Mouse (Mus musculus): ENCODE results near the gene Nebl. TPM values are rescaled to one million over a fixed set of nuclear protein-coding genes. Genes with fewer than 3 reads are reported as not detected.

Nebl gene
- polyA plus RNA-seq, 1 experiment from 2014 or later = 0.64 TPM

GRCm38 (mm10) chr2:17405899-17406531 is 325.2 kb downstream of the Nebl start:
- 59% methylated on average over 4 of the region's 4 CpGs for WGBS

GRCm38 (mm10) chr2:17402511-17402910 is 328.8 kb downstream of the Nebl start:
- Histone ChIP-seq H3K4me1 (ENCODE audit: control insufficient read depth, insufficient read depth, low read length) (no peaks in the 10 kb centered on the region), H3K4me2 (ENCODE audit: low read depth, low read length) (no peak overlapping the region), H3K27ac (ENCODE audit: low read length) (no peak overlapping the region), H3K27me3 (replicated peaks; ENCODE audit: control insufficient read depth, insufficient read depth, low read length) (no peaks in the 10 kb centered on the region), H3K9me3 (ENCODE audit: control insufficient read depth, low read length) (no peaks in the 10 kb centered on the region), H3K4me3 (ENCODE audit: low read length) (no peak overlapping the region), H3K36me3 (ENCODE audit: control insufficient read depth, insufficient read depth, low read length) (no peaks in the 10 kb centered on the region), H3K9ac (ENCODE audit: low read depth, low read length) (no peak overlapping the region)
- WGBS = 61% methylated on average over 4 of the region's 4 CpGs
- ATAC-seq = no peak

More at GRCm38 (mm10) chr2:17405899-17406531, 325.2 kb downstream of the Nebl start:
- no peaks in the 10 kb centered on the region for H3K4me1 ChIP-seq (ENCODE audit: control insufficient read depth, insufficient read depth, low read length)
- H3K27ac ChIP-seq (ENCODE audit: low read length) = no peak overlapping the region
- H3K4me2 ChIP-seq (ENCODE audit: low read depth, low read length) = no peak overlapping the region
- no peak overlapping the region for H3K9ac ChIP-seq (ENCODE audit: low read depth, low read length)
- ATAC-seq = no peak
- no peak overlapping the region for H3K4me3 ChIP-seq (ENCODE audit: low read length)
- no peaks in the 10 kb centered on the region for H3K9me3 ChIP-seq (ENCODE audit: control insufficient read depth, low read length)
- H3K36me3 ChIP-seq (ENCODE audit: control insufficient read depth, insufficient read depth, low read length) = no peaks in the 10 kb centered on the region
- no peaks in the 10 kb centered on the region for H3K27me3 ChIP-seq (replicated peaks; ENCODE audit: control insufficient read depth, insufficient read depth, low read length)

GRCm38 (mm10) chr2:17396235-17396634 is 335.0 kb downstream of the Nebl start:
- no peaks in the 10 kb centered on the region for H3K36me3 ChIP-seq (ENCODE audit: control insufficient read depth, insufficient read depth, low read length)
- no peak overlapping the region for H3K4me3 ChIP-seq (ENCODE audit: low read length)
- no peaks in the 10 kb centered on the region for H3K9me3 ChIP-seq (ENCODE audit: control insufficient read depth, low read length)
- no peaks in the 10 kb centered on the region for H3K27me3 ChIP-seq (replicated peaks; ENCODE audit: control insufficient read depth, insufficient read depth, low read length)
- ATAC-seq = no peak
- H3K27ac ChIP-seq (ENCODE audit: low read length) = no peak overlapping the region
- no peak overlapping the region for H3K9ac ChIP-seq (ENCODE audit: low read depth, low read length)
- WGBS = 80% methylated on average over 5 of the region's 5 CpGs
- H3K4me2 ChIP-seq (ENCODE audit: low read depth, low read length) = no peak overlapping the region
- no peaks in the 10 kb centered on the region for H3K4me1 ChIP-seq (ENCODE audit: control insufficient read depth, insufficient read depth, low read length)

GRCm38 (mm10) chr2:17391389-17391788 is 339.9 kb downstream of the Nebl start:
- no peaks in the 10 kb centered on the region for H3K36me3 ChIP-seq (ENCODE audit: control insufficient read depth, insufficient read depth, low read length)
- H3K4me1 ChIP-seq (ENCODE audit: control insufficient read depth, insufficient read depth, low read length) = no peaks in the 10 kb centered on the region
- WGBS = 85% methylated on average over 5 of the region's 5 CpGs
- H3K4me2 ChIP-seq (ENCODE audit: low read depth, low read length) = no peak overlapping the region
- no peaks in the 10 kb centered on the region for H3K9me3 ChIP-seq (ENCODE audit: control insufficient read depth, low read length)
- H3K9ac ChIP-seq (ENCODE audit: low read depth, low read length) = no peak overlapping the region
- no peaks in the 10 kb centered on the region for H3K27me3 ChIP-seq (replicated peaks; ENCODE audit: control insufficient read depth, insufficient read depth, low read length)
- no peak overlapping the region for H3K4me3 ChIP-seq (ENCODE audit: low read length)
- no peak for ATAC-seq
- no peak overlapping the region for H3K27ac ChIP-seq (ENCODE audit: low read length)

- H3K36me3 ChIP-seq (ENCODE audit: control insufficient read depth, insufficient read depth, low read length) = no peaks in the 10 kb centered on the region
- H3K9me3 ChIP-seq (ENCODE audit: control insufficient read depth, low read length) = no peaks in the 10 kb centered on the region
- no peak for ATAC-seq
- no peaks in the 10 kb centered on the region for H3K4me1 ChIP-seq (ENCODE audit: control insufficient read depth, insufficient read depth, low read length)
- no peak overlapping the region for H3K4me2 ChIP-seq (ENCODE audit: low read depth, low read length)
- no peaks in the 10 kb centered on the region for H3K27me3 ChIP-seq (replicated peaks; ENCODE audit: control insufficient read depth, insufficient read depth, low read length)
- H3K9ac ChIP-seq (ENCODE audit: low read depth, low read length) = no peak overlapping the region
- H3K27ac ChIP-seq (ENCODE audit: low read length) = no peak overlapping the region
- WGBS = 79% methylated on average over 7 of the region's 7 CpGs
- no peak overlapping the region for H3K4me3 ChIP-seq (ENCODE audit: low read length)
Observed at GRCm38 (mm10) chr2:17390513-17391200, 340.6 kb downstream of the Nebl start.

GRCm38 (mm10) chr2:17389886-17390285 is 341.4 kb downstream of the Nebl start:
- no peak overlapping the region for H3K4me2 ChIP-seq (ENCODE audit: low read depth, low read length)
- 97% methylated on average over 2 of the region's 2 CpGs for WGBS

GRCm38 (mm10) chr2:17389379-17389778 is 341.9 kb downstream of the Nebl start:
- Histone ChIP-seq H3K27me3 (replicated peaks; ENCODE audit: control insufficient read depth, insufficient read depth, low read length) (no peaks in the 10 kb centered on the region), H3K9ac (ENCODE audit: low read depth, low read length) (no peak overlapping the region), H3K4me2 (ENCODE audit: low read depth, low read length) (no peak overlapping the region), H3K4me1 (ENCODE audit: control insufficient read depth, insufficient read depth, low read length) (no peaks in the 10 kb centered on the region), H3K36me3 (ENCODE audit: control insufficient read depth, insufficient read depth, low read length) (no peaks in the 10 kb centered on the region), H3K9me3 (ENCODE audit: control insufficient read depth, low read length) (no peaks in the 10 kb centered on the region), H3K4me3 (ENCODE audit: low read length) (no peak overlapping the region), H3K27ac (ENCODE audit: low read length) (no peak overlapping the region)
- no peak for ATAC-seq
- 87% methylated on average over 4 of the region's 4 CpGs for WGBS

More at GRCm38 (mm10) chr2:17389886-17390285, 341.4 kb downstream of the Nebl start:
- Histone ChIP-seq H3K9ac (ENCODE audit: low read depth, low read length) (no peak overlapping the region), H3K4me3 (ENCODE audit: low read length) (no peak overlapping the region), H3K27ac (ENCODE audit: low read length) (no peak overlapping the region), H3K36me3 (ENCODE audit: control insufficient read depth, insufficient read depth, low read length) (no peaks in the 10 kb centered on the region), H3K4me1 (ENCODE audit: control insufficient read depth, insufficient read depth, low read length) (no peaks in the 10 kb centered on the region), H3K9me3 (ENCODE audit: control insufficient read depth, low read length) (no peaks in the 10 kb centered on the region), H3K27me3 (replicated peaks; ENCODE audit: control insufficient read depth, insufficient read depth, low read length) (no peaks in the 10 kb centered on the region)
- no peak for ATAC-seq

- Histone ChIP-seq H3K4me2 (ENCODE audit: low read depth, low read length) (no peak overlapping the region), H3K36me3 (ENCODE audit: control insufficient read depth, insufficient read depth, low read length) (no peaks in the 10 kb centered on the region), H3K4me3 (ENCODE audit: low read length) (no peak overlapping the region), H3K27me3 (replicated peaks; ENCODE audit: control insufficient read depth, insufficient read depth, low read length) (no peaks in the 10 kb centered on the region), H3K27ac (ENCODE audit: low read length) (no peak overlapping the region), H3K9ac (ENCODE audit: low read depth, low read length) (no peak overlapping the region), H3K9me3 (ENCODE audit: control insufficient read depth, low read length) (no peaks in the 10 kb centered on the region), H3K4me1 (ENCODE audit: control insufficient read depth, insufficient read depth, low read length) (no peaks in the 10 kb centered on the region)
- 92% methylated on average over 1 of the region's 1 CpGs for WGBS
- no peak for ATAC-seq
Observed at GRCm38 (mm10) chr2:17382227-17382626, 349.0 kb downstream of the Nebl start.

- no peak for ATAC-seq
- 92% methylated on average over 2 of the region's 2 CpGs for WGBS
- Histone ChIP-seq H3K4me2 (ENCODE audit: low read depth, low read length) (no peak overlapping the region), H3K9ac (ENCODE audit: low read depth, low read length) (no peak overlapping the region), H3K4me3 (ENCODE audit: low read length) (no peak overlapping the region), H3K27ac (ENCODE audit: low read length) (no peak overlapping the region), H3K9me3 (ENCODE audit: control insufficient read depth, low read length) (no peaks in the 10 kb centered on the region), H3K36me3 (ENCODE audit: control insufficient read depth, insufficient read depth, low read length) (no peaks in the 10 kb centered on the region), H3K27me3 (replicated peaks; ENCODE audit: control insufficient read depth, insufficient read depth, low read length) (no peaks in the 10 kb centered on the region), H3K4me1 (ENCODE audit: control insufficient read depth, insufficient read depth, low read length) (no peaks in the 10 kb centered on the region)
Observed at GRCm38 (mm10) chr2:17375916-17376315, 355.3 kb downstream of the Nebl start.

All from intestine, embryonic 16.5 days (tissue).